Mouse (Mus musculus): ENCODE results near the gene Cdk20. TPM values are rescaled to one million over a fixed set of nuclear protein-coding genes. Genes with fewer than 3 reads are reported as not detected.

Gene Cdk20
- polyA plus RNA-seq (2014; fragmentation: Illumina TruSeq; extraction: RNeasy Lipid Tissue Mini Kit (QIAGEN cat#74804); ENCODE audit: low read depth, low replicate concordance), result 0.47 TPM

DNA sequence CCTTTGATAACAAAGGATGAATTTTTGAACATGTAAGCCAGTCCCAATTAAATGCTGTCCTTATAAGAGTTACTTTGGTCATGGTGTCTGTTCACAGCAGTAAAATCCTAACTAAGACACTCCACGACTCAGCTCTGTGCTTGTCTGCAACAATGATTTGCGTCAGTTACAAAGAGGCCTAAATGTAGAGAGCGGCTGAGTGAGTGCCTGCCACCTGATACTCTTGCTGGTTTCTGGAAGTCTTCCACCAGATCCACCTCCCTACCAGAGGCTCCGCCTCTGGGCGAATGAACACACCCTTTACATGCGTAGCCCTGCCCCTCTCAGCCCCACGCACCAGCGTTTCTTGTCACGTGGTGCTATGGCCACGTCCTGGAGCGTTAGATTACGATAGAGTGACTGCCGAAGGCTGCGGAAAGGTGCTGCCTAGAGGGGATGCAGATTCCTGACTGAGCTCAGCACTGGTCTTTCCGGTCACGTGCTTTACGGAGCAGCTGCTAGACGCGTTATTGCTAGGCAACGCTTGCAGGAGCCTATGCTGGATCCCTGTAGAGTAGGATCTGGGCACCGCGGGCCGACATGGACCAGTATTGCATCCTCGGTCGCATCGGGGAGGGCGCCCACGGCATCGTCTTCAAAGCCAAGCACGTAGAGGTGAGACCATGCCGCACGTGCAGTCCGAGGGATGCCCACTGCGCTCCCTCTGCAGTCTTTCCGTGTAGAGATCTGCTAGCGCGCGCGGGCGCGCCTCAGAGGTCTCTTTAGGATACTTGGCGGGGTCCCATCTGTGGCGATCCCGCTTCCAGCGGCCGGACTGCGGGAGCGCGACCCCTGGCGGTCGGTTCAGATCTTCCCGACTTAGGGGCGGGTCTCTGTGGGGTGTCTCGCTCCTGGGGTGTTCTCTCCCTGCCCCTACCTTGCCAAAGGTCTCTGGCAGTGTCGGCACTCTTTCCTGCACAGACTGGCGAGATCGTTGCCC is at the start of gene Cdk20:
Cdk20 (plus strand) TSS at position 298 of the 979 bp plus-strand sequence.

Other genes starting within 250 kb of the Cdk20 start
- gene Cdc14b, start 157.0 kb upstream of the Cdk20 start, polyA plus RNA-seq (2014; fragmentation: Illumina TruSeq; extraction: RNeasy Lipid Tissue Mini Kit (QIAGEN cat#74804); ENCODE audit: low read depth, low replicate concordance), result 16.3 TPM
- 83.7 TPM for gene Aaed1, start 119.6 kb upstream of the Cdk20 start, polyA plus RNA-seq (2014; fragmentation: Illumina TruSeq; extraction: RNeasy Lipid Tissue Mini Kit (QIAGEN cat#74804); ENCODE audit: low read depth, low replicate concordance)
- 201 TPM for gene Ctsl, start 61.4 kb upstream of the Cdk20 start, polyA plus RNA-seq (2014; fragmentation: Illumina TruSeq; extraction: RNeasy Lipid Tissue Mini Kit (QIAGEN cat#74804); ENCODE audit: low read depth, low replicate concordance)
- not detected for gene Fam240b, start 65.5 kb downstream of the Cdk20 start, polyA plus RNA-seq (2014; fragmentation: Illumina TruSeq; extraction: RNeasy Lipid Tissue Mini Kit (QIAGEN cat#74804); ENCODE audit: low read depth, low replicate concordance)